Mouse (Mus musculus) C2C12 (cell line): ENCODE data around the gene Usp49.

Experiments
- CEBPB ChIP-seq: IDR thresholded peaks from one replicate; pipeline ENCODE4 v1.6.1; 2011; ENCODE audit warnings: low read depth, mild to moderate bottlenecking, control low read depth, moderate library complexity
- CTCF ChIP-seq: IDR thresholded peaks from one replicate; pipeline ENCODE4 v1.5.1; 2011; ENCODE audit not compliant: control insufficient read depth, insufficient read depth, insufficient read length
- FOSL1 ChIP-seq: IDR thresholded peaks from one replicate; pipeline ENCODE4 v1.8.0; 2011; ENCODE audit warnings: mild to moderate bottlenecking, low read length; ENCODE audit not compliant: poor library complexity, insufficient read depth, severe bottlenecking
- MAX ChIP-seq: IDR thresholded peaks from one replicate; pipeline ENCODE4 v1.6.1; 2011; ENCODE audit warnings: mild to moderate bottlenecking, control low read depth
- MYOD1 ChIP-seq: IDR thresholded peaks from one replicate; pipeline ENCODE4 v1.6.1; 2011; ENCODE audit warnings: low read depth; ENCODE audit not compliant: control insufficient read depth, insufficient read length
- MYOG ChIP-seq: IDR thresholded peaks from one replicate; pipeline ENCODE4 v1.6.1; 2011; ENCODE audit not compliant: control insufficient read depth, insufficient read length; ENCODE audit errors: extremely low read depth
- USF1 ChIP-seq: IDR thresholded peaks from one replicate; pipeline ENCODE4 v1.6.1; 2011; ENCODE audit warnings: low read depth, mild to moderate bottlenecking, control low read depth, moderate library complexity

- TF ChIP-seq CTCF = no peak
- TF ChIP-seq MYOD1 = no peak
- no peak for TF ChIP-seq MYOG
- no peak for TF ChIP-seq CEBPB
- TF ChIP-seq USF1 = no peak
- TF ChIP-seq MAX = no peak
- TF ChIP-seq FOSL1 = no peak
Observed at GRCm38 (mm10) chr17:47682836-47683235, 52.3 kb downstream of the Usp49 start.
